Mouse (Mus musculus) thymus, adult 2 months (tissue): ENCODE data around the gene Nlrp1b.

Source experiments
- CTCF ChIP-seq: fragments of 200-500 bp; IDR thresholded peaks from 2 replicates; pipeline ENCODE4 v1.5.1; 2012; ENCODE audit warnings: mild to moderate bottlenecking, control low read depth, low read length, moderate library complexity, borderline replicate concordance; ENCODE audit not compliant: control insufficient read depth, poor library complexity, insufficient read depth; ENCODE audit errors: extremely low read depth
- POLR2A ChIP-seq: fragments of 200-500 bp; IDR thresholded peaks from 2 replicates; pipeline ENCODE4 v1.6.1; 2012; ENCODE audit warnings: mild to moderate bottlenecking, low read length, control low read depth, moderate library complexity; ENCODE audit not compliant: control insufficient read depth, poor library complexity, insufficient read depth; ENCODE audit errors: extremely low read depth

DNA sequence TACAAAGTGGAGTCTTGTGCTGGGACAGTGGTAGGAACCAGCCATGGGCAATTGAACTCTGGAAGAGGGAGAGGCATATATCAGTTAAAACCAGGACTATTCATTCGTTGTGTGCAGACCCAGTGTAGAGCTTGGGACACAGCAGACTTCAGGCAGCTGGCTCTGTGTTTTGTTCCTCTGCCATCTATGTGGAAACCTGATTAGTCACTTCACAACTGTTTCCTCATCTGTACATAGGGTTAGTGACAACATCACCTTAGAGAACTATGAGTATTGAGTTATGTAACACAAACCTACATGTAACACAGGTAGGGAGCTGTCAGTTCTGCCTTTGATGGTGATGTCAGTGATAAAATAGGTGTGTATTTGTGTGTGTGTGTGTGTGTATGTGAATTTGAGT lies 66.4 kb downstream of the Nlrp1b start:
- no peak for TF ChIP-seq CTCF
- TF ChIP-seq POLR2A = no peak
